Mouse (Mus musculus) skeletal muscle tissue, adult 2 months (tissue): ENCODE data around the gene Akr1d1.

Source experiments
- DNase-seq: peaks from one replicate; pipeline ENCODE4 v3.0.0-alpha.2; 2012; ENCODE audit warnings: low read depth, low spot score

Akr1d1 gene

DNA sequence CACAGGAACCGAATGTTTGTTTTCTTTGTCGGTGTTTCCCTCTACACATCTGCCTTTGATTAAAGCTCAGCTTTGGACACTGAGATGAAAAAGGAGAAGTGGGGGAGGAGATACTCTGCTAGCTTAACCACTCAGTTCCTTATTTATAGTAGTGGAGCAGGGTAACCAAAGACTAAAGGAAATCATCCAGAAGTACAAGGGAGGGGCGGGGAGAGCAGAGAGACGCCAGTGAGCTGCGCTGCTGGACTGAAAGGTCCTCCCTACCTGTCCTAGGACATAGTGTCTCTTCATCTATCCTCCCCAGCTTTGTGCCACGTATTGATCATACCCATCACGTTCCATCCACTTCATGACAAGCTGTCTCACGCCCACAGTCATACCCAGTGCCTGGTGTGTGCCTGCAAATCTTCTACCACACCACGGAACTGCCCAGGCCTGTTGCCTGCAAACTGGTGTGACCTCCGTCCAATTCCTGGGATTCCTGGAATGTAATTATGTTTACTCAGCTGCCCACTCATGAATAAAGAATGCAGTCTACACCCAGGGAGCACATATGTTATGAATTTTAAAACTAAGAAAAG lies 87.5 kb downstream of the Akr1d1 start:
- peak; percentile 82 for DNase-seq
